10 mouse cellular contexts compared by ENCODE assay signal in genomic region chr17:84157743-84158460, GRCm38 (mm10). TPM values are rescaled to one million over a fixed set of nuclear protein-coding genes. Genes with fewer than 3 reads are reported as not detected.
DNase-seq lines count a peak whose midpoint lies in the region; ATAC-seq lines count a peak whose summit lies in the region.
"Had no signal": no experiment of that assay in that cellular context is flagged by ENCODE, and none has a peak within 500 bp of the region (broad histone marks: within the 10 kb centered on the region; RNA-seq: fewer than 3 reads in every experiment).

No protein-coding gene starts in this region.

- H3K36me3 ChIP-seq in lung, embryonic 16.5 days (ENCODE audit: control insufficient read depth, insufficient read depth, low read length) = no peaks in the 10 kb centered on the region
- H3K36me3 ChIP-seq in stomach, embryonic 14.5 days (ENCODE audit: control insufficient read depth, insufficient read depth, low read length) = no peaks in the 10 kb centered on the region
- H3K36me3 ChIP-seq: forebrain, embryonic 15.5 days; hindbrain, embryonic 12.5 days had no signal

- DNase-seq in lung, postnatal 14 days = no peak
- DNase-seq in kidney, adult 11 months = peak; percentile 68
- peak; percentile 41 for DNase-seq in kidney, postnatal 10 days
- DNase-seq in cerebellum, adult 11 months = no peak

- H3K27me3 ChIP-seq in lung, embryonic 16.5 days (ENCODE audit: control insufficient read depth, insufficient read depth, low read depth, low read length) = no peaks in the 10 kb centered on the region
- no peaks in the 10 kb centered on the region for H3K27me3 ChIP-seq in stomach, embryonic 14.5 days (ENCODE audit: control insufficient read depth, insufficient read depth, low read length)
- H3K27me3 ChIP-seq: forebrain, embryonic 15.5 days had no signal

- H3K4me3 ChIP-seq in lung, embryonic 16.5 days (ENCODE audit: low read length) = no peak overlapping the region
- H3K4me3 ChIP-seq in stomach, embryonic 14.5 days (ENCODE audit: low read depth, low read length) = no peak overlapping the region
- H3K4me3 ChIP-seq: forebrain, embryonic 15.5 days; hindbrain, embryonic 12.5 days; myocyte had no signal

- H3K27ac ChIP-seq in lung, embryonic 16.5 days (ENCODE audit: low read length) = peak overlapping the region; percentile 91
- H3K27ac ChIP-seq in stomach, embryonic 14.5 days (ENCODE audit: low read length) = peak overlapping the region; percentile 90
- H3K27ac ChIP-seq: forebrain, embryonic 15.5 days; hindbrain, embryonic 12.5 days had no signal

- no peak overlapping the region for H3K9ac ChIP-seq in lung, embryonic 16.5 days (ENCODE audit: low read length)
- H3K9ac ChIP-seq in stomach, embryonic 14.5 days (replicated peaks; ENCODE audit: low read depth, low read length) = no peak overlapping the region
- H3K9ac ChIP-seq: forebrain, embryonic 15.5 days; hindbrain, embryonic 12.5 days had no signal

- H3K4me2 ChIP-seq in lung, embryonic 16.5 days (ENCODE audit: low read depth, low read length) = no peak overlapping the region
- no peak overlapping the region for H3K4me2 ChIP-seq in stomach, embryonic 14.5 days (replicated peaks; ENCODE audit: low read depth, low read length)
- H3K4me2 ChIP-seq: forebrain, embryonic 15.5 days; hindbrain, embryonic 12.5 days had no signal

- no peak for ATAC-seq in lung, embryonic 16.5 days (ENCODE audit: low read depth)
- ATAC-seq in stomach, embryonic 14.5 days (ENCODE audit: insufficient number of reproducible peaks, insufficient read depth, low FRiP score, low read depth) = no peak
- ATAC-seq in megakaryocyte, adult 5-6 weeks (ENCODE audit: poor library complexity, severe bottlenecking) = no peak
- ATAC-seq: forebrain, embryonic 15.5 days had no signal

- 53% methylated on average over 6 of the region's 6 CpGs for WGBS in lung, embryonic 16.5 days
- WGBS in stomach, embryonic 14.5 days = 55% methylated on average over 6 of the region's 6 CpGs

- H3K9me3 ChIP-seq in lung, embryonic 16.5 days (ENCODE audit: control insufficient read depth, low read length) = no peaks in the 10 kb centered on the region
- no peaks in the 10 kb centered on the region for H3K9me3 ChIP-seq in stomach, embryonic 14.5 days (ENCODE audit: control insufficient read depth, low read depth, low read length)
- H3K9me3 ChIP-seq: forebrain, embryonic 15.5 days; hindbrain, embryonic 12.5 days had no signal

- H3K4me1 ChIP-seq in lung, embryonic 16.5 days (replicated peaks; ENCODE audit: control insufficient read depth, insufficient read depth, low read length) = peaks cover 36% of the 10 kb centered on the region
- H3K4me1 ChIP-seq in stomach, embryonic 14.5 days (ENCODE audit: control insufficient read depth, insufficient read depth, low read length) = peaks cover 28% of the 10 kb centered on the region
- H3K4me1 ChIP-seq: forebrain, embryonic 15.5 days had no signal

RNA-seq across cellular contexts. Expression of gene Zfp36l2, which starts 29.8 kb away (rescaled TPM):
- polyA plus RNA-seq in lung, embryonic 16.5 days (2015; fragmentation: Nextera tagmentation; extraction: Ambion mirVana) = 10.1 and 11.2 TPM in 2 replicates
- polyA plus RNA-seq in stomach, embryonic 14.5 days (2014; fragmentation: Nextera tagmentation; extraction: Ambion mirVana) = 31.2 and 33.2 TPM in 2 replicates
- total RNA-seq in megakaryocyte, adult 5-6 weeks (2015) = 316 and 357 TPM in 2 replicates
- total RNA-seq in megakaryocyte, adult 5-6 weeks (2017) = 121 and 168 TPM in 2 replicates

Comparison
In these comparisons a context has a peak if more than half of its experiments do, and no peak if none do; other contexts are left out.
1. DNase-seq: peak in kidney, adult 11 months (single experiment) and kidney, postnatal 10 days (single experiment); none in lung, postnatal 14 days (single experiment) and cerebellum, adult 11 months (single experiment).